Mouse (Mus musculus) mouse trophoblast stem cell (cell line): Measurements from ENCODE around the gene Sstr4.

Experiments used
- in situ Hi-C, 2 experiments: fragments of 300-500 bp; cut with MseI, MboI; formaldehyde crosslinking; loops; 2 replicates in 1 of 2; 3 replicates in 1 of 2; pipeline ENCODE4 v1.15.1; 2025

Gene Sstr4

GRCm38 (mm10) chr2:148428523-148428922 is 33.4 kb downstream of the Sstr4 start:
- in situ Hi-C loops = no loop called here

GRCm38 (mm10) chr2:148429001-148429505 is 33.9 kb downstream of the Sstr4 start:
- in situ Hi-C loops = no loop called here

GRCm38 (mm10) chr2:148430941-148431340 is 35.8 kb downstream of the Sstr4 start:
- in situ Hi-C loops = no loop called here

GRCm38 (mm10) chr2:148432346-148432745 is 37.2 kb downstream of the Sstr4 start:
- in situ Hi-C loops = no loop called here

- in situ Hi-C loops = no loop called here
These were observed 41.1 kb downstream of the Sstr4 start for GRCm38 (mm10) chr2:148436285-148436684.

- in situ Hi-C loops = no loop called here
These were observed 44.6 kb downstream of the Sstr4 start for GRCm38 (mm10) chr2:148439691-148440276.

- in situ Hi-C loops = no loop called here
These were observed 46.3 kb downstream of the Sstr4 start for GRCm38 (mm10) chr2:148441421-148441820.

- in situ Hi-C loops = no loop called here
These were observed 47.0 kb downstream of the Sstr4 start for GRCm38 (mm10) chr2:148442172-148442571.

- in situ Hi-C loops = no loop called here
These were observed 47.6 kb downstream of the Sstr4 start for GRCm38 (mm10) chr2:148442710-148443109.

- in situ Hi-C loops = no loop called here
These were observed 48.3 kb downstream of the Sstr4 start, which contains the start of gene Cd93 for GRCm38 (mm10) chr2:148443249-148443958. TSS of gene Cd93 (minus strand) at chr2:148443563.

- in situ Hi-C loops = no loop called here
These were observed 49.3 kb downstream of the Sstr4 start for GRCm38 (mm10) chr2:148444472-148444871.

- in situ Hi-C loops = no loop called here
These were observed 50.5 kb downstream of the Sstr4 start for GRCm38 (mm10) chr2:148445616-148446015.
